9 mouse cellular contexts compared by ENCODE assay signal in genomic region chr5:118037798-118038484, GRCm38 (mm10). TPM values are rescaled to one million over a fixed set of nuclear protein-coding genes. Genes with fewer than 3 reads are reported as not detected.
DNase-seq lines count a peak whose midpoint lies in the region; ATAC-seq lines count a peak whose summit lies in the region.
"Had no signal": no experiment of that assay in that cellular context is flagged by ENCODE, and none has a peak within 500 bp of the region (broad histone marks: within the 10 kb centered on the region; RNA-seq: fewer than 3 reads in every experiment).

No protein-coding gene starts in this region.

- peaks cover 12% of the 10 kb centered on the region for H3K9me3 ChIP-seq in heart, embryonic 13.5 days
- no peaks in the 10 kb centered on the region for H3K9me3 ChIP-seq in intestine, embryonic 15.5 days
- 0 out of 2 replicates have a peak, but pooled peaks cover 2% of the 10 kb centered on the region for H3K9me3 ChIP-seq in midbrain, embryonic 16.5 days (replicated peaks; ENCODE audit: control insufficient read depth, low read length, poor library complexity, severe bottlenecking)
- H3K9me3 ChIP-seq: liver, embryonic 15.5 days had no signal

- H3K36me3 ChIP-seq in heart, embryonic 13.5 days = peaks cover 5% of the 10 kb centered on the region; the same call in 1 of the 2 replicates
- no peaks in the 10 kb centered on the region for H3K36me3 ChIP-seq in intestine, embryonic 15.5 days
- H3K36me3 ChIP-seq in midbrain, embryonic 16.5 days (ENCODE audit: control insufficient read depth, insufficient read depth, low read length) = no peaks in the 10 kb centered on the region
- H3K36me3 ChIP-seq: liver, embryonic 15.5 days had no signal

- ATAC-seq in heart, embryonic 13.5 days (ENCODE audit: extremely low read depth, insufficient number of reproducible peaks, low FRiP score, low TSS enrichment) = no peak
- peak; percentile 85 for ATAC-seq in intestine, embryonic 15.5 days
- ATAC-seq in midbrain, embryonic 16.5 days = peak; percentile 67

- H3K9ac ChIP-seq in heart, embryonic 13.5 days = peak overlapping the region; percentile 64
- no peak overlapping the region for H3K9ac ChIP-seq in intestine, embryonic 15.5 days
- 0 out of 2 replicates have a peak overlapping the region, but pooled peaks have one; percentile 22 for H3K9ac ChIP-seq in midbrain, embryonic 16.5 days (ENCODE audit: low read depth, low read length)
- H3K9ac ChIP-seq: liver, embryonic 15.5 days had no signal

- H3K27me3 ChIP-seq in heart, embryonic 13.5 days (replicated peaks) = peaks cover 6% of the 10 kb centered on the region; the same call in 1 of the 2 replicates
- no peaks in the 10 kb centered on the region for H3K27me3 ChIP-seq in intestine, embryonic 15.5 days (replicated peaks)
- no peaks in the 10 kb centered on the region for H3K27me3 ChIP-seq in midbrain, embryonic 16.5 days (ENCODE audit: control insufficient read depth, insufficient read depth, low read depth, low read length)
- H3K27me3 ChIP-seq: liver, embryonic 15.5 days had no signal

- H3K4me3 ChIP-seq in heart, embryonic 13.5 days = peak overlapping the region; percentile 21
- H3K4me3 ChIP-seq in intestine, embryonic 15.5 days (replicated peaks) = no peak overlapping the region
- no peak overlapping the region for H3K4me3 ChIP-seq in midbrain, embryonic 16.5 days (ENCODE audit: low read depth, low read length)
- H3K4me3 ChIP-seq: liver, embryonic 15.5 days had no signal

- H3K27ac ChIP-seq in heart, embryonic 13.5 days (replicated peaks) = peak overlapping the region; percentile 59
- no peak overlapping the region for H3K27ac ChIP-seq in intestine, embryonic 15.5 days
- no peak overlapping the region for H3K27ac ChIP-seq in midbrain, embryonic 16.5 days (ENCODE audit: low read length)
- H3K27ac ChIP-seq: liver, embryonic 15.5 days had no signal

- DNase-seq in heart, adult 8-10 months (ENCODE audit: low spot score) = no peak
- DNase-seq in adrenal gland, postnatal 25 days = peak; percentile 60
- DNase-seq in fibroblast of lung, adult 2 months (ENCODE audit: low read depth) = peak; percentile 73
- no peak for DNase-seq in urinary bladder, postnatal 14 days (ENCODE audit: low spot score)
- no peak for DNase-seq in c-Kit-positive CD71-positive TER-119-positive erythroid progenitor cells, embryonic 14.5 days (ENCODE audit: low spot score)

- WGBS in heart, embryonic 13.5 days = 8% methylated on average over 10 of the region's 10 CpGs
- 13% methylated on average over 10 of the region's 10 CpGs for WGBS in intestine, embryonic 15.5 days
- 12% methylated on average over 10 of the region's 10 CpGs for WGBS in midbrain, embryonic 16.5 days

- H3K4me1 ChIP-seq in heart, embryonic 13.5 days = peaks cover 26% of the 10 kb centered on the region
- H3K4me1 ChIP-seq in intestine, embryonic 15.5 days (replicated peaks) = 0 out of 2 replicates have a peak, but pooled peaks cover 6% of the 10 kb centered on the region
- H3K4me1 ChIP-seq in midbrain, embryonic 16.5 days (ENCODE audit: control insufficient read depth, insufficient read depth, low read length) = peaks cover 6% of the 10 kb centered on the region; the same call in 1 of the 2 replicates
- H3K4me1 ChIP-seq: liver, embryonic 15.5 days had no signal

- peak overlapping the region; percentile 61 for H3K4me2 ChIP-seq in heart, embryonic 13.5 days
- no peak overlapping the region for H3K4me2 ChIP-seq in intestine, embryonic 15.5 days (replicated peaks)
- peak overlapping the region; percentile 13; the same call in 1 of the 2 replicates for H3K4me2 ChIP-seq in midbrain, embryonic 16.5 days (ENCODE audit: low read length)
- H3K4me2 ChIP-seq: liver, embryonic 15.5 days had no signal

RNA-seq across cellular contexts. Expression of gene Tesc, which starts 10.4 kb away (rescaled TPM):
- 17.8 and 20.3 TPM in 2 replicates for polyA plus RNA-seq in heart, embryonic 13.5 days (2015; fragmentation: Nextera tagmentation; extraction: Ambion mirVana)
- 100 to 1,000 TPM; 204 to 264 (median 228) TPM for total RNA-seq in heart, adult 8-10 months (2022)
- 103 and 131 TPM in 2 replicates for total RNA-seq in adrenal gland, postnatal 25 days (2021)
- 3.3 and 4.7 TPM in 2 replicates for polyA plus RNA-seq in intestine, embryonic 15.5 days (2015; fragmentation: Nextera tagmentation; extraction: Ambion mirVana)
- 6.8 and 23.7 TPM in 2 replicates for polyA plus RNA-seq in midbrain, embryonic 16.5 days (2015; fragmentation: Nextera tagmentation; extraction: Ambion mirVana)

Comparison
In these comparisons a context has a peak if more than half of its experiments do, and no peak if none do; other contexts are left out.
1. DNase-seq: peak in adrenal gland, postnatal 25 days (single experiment) and fibroblast of lung, adult 2 months (single experiment); none in heart, adult 8-10 months (single experiment), urinary bladder, postnatal 14 days (single experiment) and c-Kit-positive CD71-positive TER-119-positive erythroid progenitor cells, embryonic 14.5 days (single experiment).